Mouse (Mus musculus) erythroblast, embryonic 14.5 days (primary cell): Measurements from ENCODE around the gene Serping1.

Experiments used
- GATA1 ChIP-seq: IDR thresholded peaks from 2 replicates; pipeline ENCODE4 v1.6.1; 2012; ENCODE audit warnings: low read length, inconsistent platforms, mixed read lengths
- TAL1 ChIP-seq: IDR thresholded peaks from 3 replicates; pipeline ENCODE4 v1.6.1; 2012; ENCODE audit warnings: low read length, inconsistent platforms, mixed read lengths

DNA sequence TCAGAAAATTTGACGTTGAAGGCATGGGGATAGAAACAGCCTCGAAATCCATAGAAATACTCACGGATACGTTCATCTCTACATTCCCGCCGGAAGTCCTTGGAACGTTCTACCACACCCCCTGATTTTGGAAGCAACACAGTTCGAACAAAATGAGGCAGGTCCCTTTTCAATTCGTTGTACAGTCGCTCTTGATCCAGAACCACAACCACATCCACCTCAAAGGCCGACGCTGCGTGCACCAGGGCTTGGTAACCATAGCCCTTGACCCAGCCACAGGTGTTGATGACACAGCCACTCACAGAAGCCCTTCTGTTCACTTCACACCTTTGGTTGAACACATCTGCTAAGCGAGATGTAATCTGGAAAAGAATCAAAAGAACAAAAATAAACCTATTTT is 51.4 kb downstream of the Serping1 start:
- TF ChIP-seq TAL1 (no peak), GATA1 (no peak)
